Mouse (Mus musculus) heart, postnatal 14 days (tissue): ENCODE results near the gene Gm1043. TPM values are rescaled to one million over a fixed set of nuclear protein-coding genes. Genes with fewer than 3 reads are reported as not detected.
A peak's percentile ranks its signal among the peaks of the same experiment; 100 is the strongest.

Source experiments
- DNase-seq, 2 experiments: peaks; one replicate each; pipeline ENCODE4 v3.0.0; 2021 to 2022
- intact Hi-C: fragments of 180-260 bp; cut with DNase I; formaldehyde crosslinking; loops from one replicate; pipeline ENCODE4 v1.15.1; 2025
- total RNA-seq, 2 experiments: library from RNA; stranded (reverse); gene quantifications; 2 replicates each; pipeline ENCODE4 v1.2.3; 2021

The Gm1043 gene
- total RNA-seq, 2 experiments from 2014 or later = 0.02 TPM; not detected in 1

GRCm38 (mm10) chr5:37184605-37185004 is 99.4 kb downstream of the Gm1043 start:
- no peak for DNase-seq
- intact Hi-C loops = no loop called here

- DNase-seq = no peak
Observed at GRCm38 (mm10) chr5:37190378-37190777, 105.2 kb downstream of the Gm1043 start.

GRCm38 (mm10) chr5:37196196-37196595 is 111.0 kb downstream of the Gm1043 start:
- intact Hi-C loops = no loop called here
- no peak for DNase-seq

More at GRCm38 (mm10) chr5:37190378-37190777, 105.2 kb downstream of the Gm1043 start:
- intact Hi-C loops = no loop called here

GRCm38 (mm10) chr5:37196666-37197250 is 111.6 kb downstream of the Gm1043 start:
- DNase-seq = no peak
- intact Hi-C loops = no loop called here

- DNase-seq = no peak
Observed at GRCm38 (mm10) chr5:37197423-37197822, 112.3 kb downstream of the Gm1043 start.

GRCm38 (mm10) chr5:37198011-37198688 is 113.0 kb downstream of the Gm1043 start:
- DNase-seq = peak; percentile 11
- intact Hi-C loops = no loop called here

More at GRCm38 (mm10) chr5:37197423-37197822, 112.3 kb downstream of the Gm1043 start:
- intact Hi-C loops = no loop called here

- intact Hi-C loops = no loop called here
- DNase-seq = no peak
Observed at GRCm38 (mm10) chr5:37202285-37202684, 117.1 kb downstream of the Gm1043 start.

GRCm38 (mm10) chr5:37204886-37205285 is 119.7 kb downstream of the Gm1043 start:
- DNase-seq = no peak
- intact Hi-C loops = no loop called here

- DNase-seq = no peak
- intact Hi-C loops = no loop called here
Observed at GRCm38 (mm10) chr5:37205420-37205819, 120.2 kb downstream of the Gm1043 start.

- intact Hi-C loops = no loop called here
- DNase-seq = no peak
Observed at GRCm38 (mm10) chr5:37206364-37206763, 121.2 kb downstream of the Gm1043 start.

GRCm38 (mm10) chr5:37212938-37213708 is 128.0 kb downstream of the Gm1043 start:
- DNase-seq = no peak
- intact Hi-C loops = no loop called here

- intact Hi-C loops = no loop called here
- no peak for DNase-seq
Observed at GRCm38 (mm10) chr5:37213709-37214103, 128.5 kb downstream of the Gm1043 start.

- intact Hi-C loops = no loop called here
- no peak for DNase-seq
Observed at GRCm38 (mm10) chr5:37214614-37215013, 129.4 kb downstream of the Gm1043 start.

- intact Hi-C loops = no loop called here
- DNase-seq = no peak
Observed at GRCm38 (mm10) chr5:37215276-37215675, 130.1 kb downstream of the Gm1043 start.

- no peak for DNase-seq
- intact Hi-C loops = no loop called here
Observed at GRCm38 (mm10) chr5:37219615-37220014, 134.4 kb downstream of the Gm1043 start.

- intact Hi-C loops = no loop called here
Observed at GRCm38 (mm10) chr5:37220575-37220974, 135.4 kb downstream of the Gm1043 start.

GRCm38 (mm10) chr5:37221563-37221962 is 136.4 kb downstream of the Gm1043 start:
- intact Hi-C loops = no loop called here
- no peak for DNase-seq

More at GRCm38 (mm10) chr5:37220575-37220974, 135.4 kb downstream of the Gm1043 start:
- DNase-seq = no peak

GRCm38 (mm10) chr5:37222316-37222715 is 137.1 kb downstream of the Gm1043 start:
- DNase-seq = no peak
- intact Hi-C loops = no loop called here

GRCm38 (mm10) chr5:37225708-37226107 is 140.5 kb downstream of the Gm1043 start:
- intact Hi-C loops = no loop called here
- DNase-seq = no peak

GRCm38 (mm10) chr5:37227956-37228680 is 142.9 kb downstream of the Gm1043 start:
- DNase-seq = no peak
- intact Hi-C loops = no loop called here

- DNase-seq = no peak
- intact Hi-C loops = no loop called here
Observed at GRCm38 (mm10) chr5:37228894-37229293, 143.7 kb downstream of the Gm1043 start.
